Mouse (Mus musculus): ENCODE measurements around the gene Myh9.
"Not testable (repeated sequence)": the region's sequence is repeated elsewhere in the genome, so short reads cannot be mapped to it uniquely, and the experiment has no call there.

Myh9 gene

GRCm38 (mm10) chr15:77755132-77755531 lies 86.8 kb downstream of the Myh9 start:
- peak; percentile 65 for DNase-seq (ENCODE audit: low read depth, low spot score)

GRCm38 (mm10) chr15:77752443-77752842 lies 89.5 kb downstream of the Myh9 start:
- no peak for DNase-seq (ENCODE audit: low read depth, low spot score)

- DNase-seq (ENCODE audit: low read depth, low spot score) = no peak
Measured at GRCm38 (mm10) chr15:77750461-77750860, 91.5 kb downstream of the Myh9 start.

GRCm38 (mm10) chr15:77749717-77750116 lies 92.3 kb downstream of the Myh9 start:
- no peak for DNase-seq (ENCODE audit: low read depth, low spot score)

- no peak for DNase-seq (ENCODE audit: low read depth, low spot score)
Measured at GRCm38 (mm10) chr15:77748414-77748813, 93.6 kb downstream of the Myh9 start.

- DNase-seq (ENCODE audit: low read depth, low spot score) = no peak
Measured at GRCm38 (mm10) chr15:77746326-77746725, 95.6 kb downstream of the Myh9 start.

- no peak for DNase-seq (ENCODE audit: low read depth, low spot score)
Measured at GRCm38 (mm10) chr15:77745081-77745480, 96.9 kb downstream of the Myh9 start.

- no peak for DNase-seq (ENCODE audit: low read depth, low spot score)
Measured at GRCm38 (mm10) chr15:77744632-77745031, 97.3 kb downstream of the Myh9 start.

- not testable (repeated sequence) for DNase-seq (ENCODE audit: low read depth, low spot score)
Measured at GRCm38 (mm10) chr15:77741556-77741955, 100.4 kb downstream of the Myh9 start.

GRCm38 (mm10) chr15:77740511-77741297 lies 101.3 kb downstream of the Myh9 start:
- no peak for DNase-seq (ENCODE audit: low read depth, low spot score)

GRCm38 (mm10) chr15:77733903-77734302 lies 108.1 kb downstream of the Myh9 start:
- not testable (repeated sequence) for DNase-seq (ENCODE audit: low read depth, low spot score)

GRCm38 (mm10) chr15:77733380-77733779 lies 108.6 kb downstream of the Myh9 start:
- DNase-seq (ENCODE audit: low read depth, low spot score) = not testable (repeated sequence)

- not testable (repeated sequence) for DNase-seq (ENCODE audit: low read depth, low spot score)
Measured at GRCm38 (mm10) chr15:77732851-77733250, 109.1 kb downstream of the Myh9 start.

GRCm38 (mm10) chr15:77731605-77732004 lies 110.4 kb downstream of the Myh9 start:
- no peak for DNase-seq (ENCODE audit: low read depth, low spot score)

GRCm38 (mm10) chr15:77728739-77729138 lies 113.2 kb downstream of the Myh9 start, which contains the start of gene Apol9b:
TSS of gene Apol9b (plus strand) at chr15:77729039.
- not testable (repeated sequence) for DNase-seq (ENCODE audit: low read depth, low spot score)

- DNase-seq (ENCODE audit: low read depth, low spot score) = not testable (repeated sequence)
Measured at GRCm38 (mm10) chr15:77727745-77728144, 114.2 kb downstream of the Myh9 start.

GRCm38 (mm10) chr15:77727139-77727538 lies 114.8 kb downstream of the Myh9 start:
- DNase-seq (ENCODE audit: low read depth, low spot score) = not testable (repeated sequence)

- DNase-seq (ENCODE audit: low read depth, low spot score) = not testable (repeated sequence)
Measured at GRCm38 (mm10) chr15:77725393-77726020, 116.5 kb downstream of the Myh9 start.

GRCm38 (mm10) chr15:77724208-77724911 lies 117.6 kb downstream of the Myh9 start:
- not testable (repeated sequence) for DNase-seq (ENCODE audit: low read depth, low spot score)

- DNase-seq (ENCODE audit: low read depth, low spot score) = not testable (repeated sequence)
Measured at GRCm38 (mm10) chr15:77721509-77721908, 120.5 kb downstream of the Myh9 start.

- DNase-seq (ENCODE audit: low read depth, low spot score) = not testable (repeated sequence)
Measured at GRCm38 (mm10) chr15:77718240-77718639, 123.7 kb downstream of the Myh9 start.

All from c-Kit-negative CD71-positive TER-119-positive erythroid progenitor cells, embryonic 14.5 days (primary cell).